Mouse (Mus musculus) monocyte, adult 5-6 weeks (primary cell): ENCODE results near the gene Gtpbp1. TPM values are rescaled to one million over a fixed set of nuclear protein-coding genes. Genes with fewer than 3 reads are reported as not detected.

Experiments used
- ATAC-seq: fragments of 153-309, 156-312 bp; replicated peaks from 2 replicates; pipeline ENCODE4 v1.8.0; 2017; ENCODE audit warnings: mild to moderate bottlenecking; ENCODE audit not compliant: low TSS enrichment, insufficient number of reproducible peaks, severe bottlenecking, poor library complexity, low FRiP score
- total RNA-seq: library from RNA; stranded (forward); fragments of 200-1000, 200-491, 200-594 nt; gene quantifications from 3 replicates; pipeline ENCODE4 v1.2.3, GENCODE M21; 2017

Gene Gtpbp1
- total RNA-seq, 1 experiment from 2014 or later: 53.0 TPM

- no peak for ATAC-seq
These were observed 76.8 kb downstream of the Gtpbp1 start for GRCm38 (mm10) chr15:79767327-79767961.

- peak; percentile 57; the same call in 1 of the 2 replicates for ATAC-seq
These were observed 77.7 kb downstream of the Gtpbp1 start for GRCm38 (mm10) chr15:79768302-79768701.

DNA sequence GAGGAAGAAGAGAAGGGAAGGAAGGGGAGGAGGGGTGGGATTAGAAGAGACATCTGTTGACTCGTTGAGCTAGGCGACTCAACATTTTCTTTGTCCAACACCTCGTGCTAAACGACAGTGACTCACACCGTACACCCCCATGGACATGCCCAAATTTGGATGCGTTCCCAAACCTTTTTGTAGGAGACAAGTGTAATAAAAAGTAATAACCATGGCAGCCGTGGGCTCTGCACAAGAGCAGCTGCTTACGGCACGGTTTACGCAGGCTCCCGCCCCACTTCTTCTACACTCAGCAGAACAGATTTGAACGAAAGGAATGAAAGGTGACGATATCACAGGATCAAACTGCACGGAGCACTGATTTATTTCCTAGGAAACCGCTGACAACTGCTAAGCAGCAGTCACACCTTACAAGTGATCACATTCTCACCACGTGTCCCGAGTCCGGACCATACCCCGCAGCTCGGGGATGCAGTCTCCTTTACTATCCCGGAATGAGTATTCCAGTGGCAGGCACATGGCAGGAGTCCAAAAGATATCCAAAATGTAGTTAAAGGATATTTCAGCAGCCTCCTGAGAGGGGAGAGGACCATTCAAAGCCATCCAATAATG, 80.1 kb downstream of the Gtpbp1 start:
- no peak for ATAC-seq

Other genes with a start within 250 kb of the Gtpbp1 start
- gene Csnk1e, start 235.3 kb upstream of the Gtpbp1 start, total RNA-seq: 40.4 to 66.9 TPM (median 49.9 TPM) in 3 replicates
- gene Kcnj4, start 185.6 kb upstream of the Gtpbp1 start, total RNA-seq: not detected in 3 replicates
- gene Kdelr3, start 174.4 kb upstream of the Gtpbp1 start, total RNA-seq: not detected in 3 replicates
- 261 to 381 TPM (median 262 TPM) in 3 replicates for gene Ddx17, start 144.1 kb upstream of the Gtpbp1 start, total RNA-seq
- gene Dmc1, start 85.7 kb upstream of the Gtpbp1 start, total RNA-seq: 0.97 TPM in 1 of 3 replicates, not detected in the others
- gene Fam227a, start 31.9 kb upstream of the Gtpbp1 start, total RNA-seq: 1.0 to 4.5 TPM (median 1.3 TPM) in 3 replicates
- 12.1 to 23.7 TPM (median 18.3 TPM) in 3 replicates for gene Cby1, start 31.6 kb upstream of the Gtpbp1 start, total RNA-seq
- 84.8 to 123 TPM (median 106 TPM) in 3 replicates for gene Tomm22, start 20.0 kb upstream of the Gtpbp1 start, total RNA-seq
- 15.8 to 20.3 TPM (median 16.9 TPM) in 3 replicates for gene Josd1, start 2.9 kb upstream of the Gtpbp1 start, total RNA-seq
- gene Sun2, start 51.7 kb downstream of the Gtpbp1 start, total RNA-seq: 138 to 194 TPM (median 160 TPM) in 3 replicates
- gene Dnal4, start 87.0 kb downstream of the Gtpbp1 start, total RNA-seq: 8.3 to 15.0 TPM (median 9.1 TPM) in 3 replicates
- 0.10 TPM in 1 of 3 replicates, not detected in the others for gene Nptxr, start 113.9 kb downstream of the Gtpbp1 start, total RNA-seq
- gene Npcd, start 143.4 kb downstream of the Gtpbp1 start, total RNA-seq: not detected in 3 replicates
- gene Cbx6, start 143.8 kb downstream of the Gtpbp1 start, total RNA-seq: 2.5 to 7.1 TPM (median 6.5 TPM) in 3 replicates
- gene Apobec3, start 200.8 kb downstream of the Gtpbp1 start, total RNA-seq: 85.0 to 218 TPM (median 113 TPM) in 3 replicates